Comparison of ENCODE assay signal across 8 mouse cellular contexts in the genomic region with DNA sequence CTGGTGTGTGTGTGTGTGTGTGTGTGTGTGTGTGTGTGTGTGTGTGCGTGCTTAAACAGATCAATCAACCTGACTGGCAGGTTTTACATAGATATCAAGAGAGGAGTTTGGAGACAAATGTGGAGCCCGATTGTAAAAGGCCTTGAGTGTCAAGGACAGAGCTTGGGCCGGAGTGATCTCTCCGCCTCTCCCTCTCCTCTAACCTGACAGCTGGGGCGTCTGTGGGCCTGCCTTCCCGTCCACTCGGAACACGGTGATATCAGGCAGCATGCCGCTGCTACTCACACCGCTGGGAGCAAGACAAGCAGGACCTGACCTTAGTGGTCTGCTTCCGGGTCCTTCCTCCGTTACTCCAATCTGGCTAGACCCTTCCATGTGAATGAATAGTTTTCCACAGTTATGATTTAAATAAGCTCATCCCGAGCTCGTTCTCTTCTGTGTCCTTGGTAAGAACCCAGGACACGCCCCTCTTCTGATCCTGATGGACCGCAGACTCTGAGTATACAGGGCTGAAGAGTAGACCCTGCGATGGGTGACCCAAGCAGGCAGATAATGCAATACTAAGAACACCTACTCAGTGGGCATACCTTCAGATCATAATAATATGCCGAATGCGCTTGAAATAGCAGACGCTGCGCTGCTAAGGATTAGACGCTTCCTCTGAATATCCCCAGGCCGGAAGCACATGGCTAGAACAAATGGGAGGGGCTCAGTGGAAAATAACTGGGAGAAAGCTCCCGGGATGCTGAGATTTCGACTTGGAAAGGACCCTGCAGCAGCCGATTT.
DNase-seq lines count a peak whose midpoint lies in the region; ATAC-seq lines count a peak whose summit lies in the region.

No protein-coding gene starts in this region.

- no peak; the same call in 1 of the 2 replicates for ATAC-seq in lung, embryonic 15.5 days (ENCODE audit: borderline replicate concordance, extremely low read depth, low FRiP score, low TSS enrichment)
- no peak for ATAC-seq in heart, embryonic 15.5 days (replicated peaks; ENCODE audit: insufficient number of reproducible peaks, insufficient read depth, low FRiP score, low read depth)
- ATAC-seq in midbrain, embryonic 11.5 days (ENCODE audit: low FRiP score) = 0 out of 2 replicates have a peak, but pooled peaks have one; percentile 24

- no peak overlapping the region for H3K4me3 ChIP-seq in lung, embryonic 15.5 days
- no peak overlapping the region for H3K4me3 ChIP-seq in heart, embryonic 15.5 days
- no peak overlapping the region for H3K4me3 ChIP-seq in midbrain, embryonic 11.5 days (ENCODE audit: low read depth, low read length)

- peak; percentile 70 to 77 for DNase-seq in adrenal gland, adult (ENCODE audit: inconsistent age in 2 of 2, low spot score in 1 of 2)
- no peak for DNase-seq in adrenal gland, postnatal 4 days (ENCODE audit: low spot score in 2 of 2)
- no peak for DNase-seq in lung, postnatal 14 days
- peak; percentile 53 for DNase-seq in midbrain, embryonic 11.5 days (ENCODE audit: low spot score, missing footprints)
- no peak for DNase-seq in spleen, adult 12 weeks (ENCODE audit: low spot score)
- DNase-seq in spleen, postnatal 14 days (ENCODE audit: low spot score in 2 of 2) = no peak

- H3K9ac ChIP-seq in lung, embryonic 15.5 days = no peak overlapping the region
- no peak overlapping the region for H3K9ac ChIP-seq in heart, embryonic 15.5 days
- no peak overlapping the region for H3K9ac ChIP-seq in midbrain, embryonic 11.5 days (ENCODE audit: low read length)

- no peaks in the 10 kb centered on the region for H3K27me3 ChIP-seq in lung, embryonic 15.5 days
- H3K27me3 ChIP-seq in heart, embryonic 15.5 days = no peaks in the 10 kb centered on the region
- H3K27me3 ChIP-seq in midbrain, embryonic 11.5 days (ENCODE audit: control insufficient read depth, insufficient read depth, low read length) = no peaks in the 10 kb centered on the region

- H3K9me3 ChIP-seq in lung, embryonic 15.5 days = no peaks in the 10 kb centered on the region
- no peaks in the 10 kb centered on the region for H3K9me3 ChIP-seq in heart, embryonic 15.5 days (replicated peaks)
- H3K9me3 ChIP-seq in midbrain, embryonic 11.5 days (ENCODE audit: control insufficient read depth, low read length) = no peaks in the 10 kb centered on the region

- H3K4me2 ChIP-seq in lung, embryonic 15.5 days = peak overlapping the region; percentile 30
- H3K4me2 ChIP-seq in heart, embryonic 15.5 days = peak overlapping the region; percentile 18
- H3K4me2 ChIP-seq in midbrain, embryonic 11.5 days = no peak overlapping the region

- 53% methylated on average over 26 of the region's 26 CpGs for WGBS in lung, embryonic 15.5 days
- 59% methylated on average over 26 of the region's 26 CpGs for WGBS in heart, embryonic 15.5 days
- WGBS in midbrain, embryonic 11.5 days = 78% methylated on average over 26 of the region's 26 CpGs

- peaks cover 18% of the 10 kb centered on the region for H3K4me1 ChIP-seq in lung, embryonic 15.5 days
- H3K4me1 ChIP-seq in heart, embryonic 15.5 days (replicated peaks) = 0 out of 2 replicates have a peak, but pooled peaks cover 4% of the 10 kb centered on the region
- 0 out of 2 replicates have a peak, but pooled peaks cover 2% of the 10 kb centered on the region for H3K4me1 ChIP-seq in midbrain, embryonic 11.5 days (ENCODE audit: control insufficient read depth, insufficient read depth, low read length)

- H3K36me3 ChIP-seq in lung, embryonic 15.5 days = no peaks in the 10 kb centered on the region
- H3K36me3 ChIP-seq in heart, embryonic 15.5 days = no peaks in the 10 kb centered on the region
- no peaks in the 10 kb centered on the region for H3K36me3 ChIP-seq in midbrain, embryonic 11.5 days (ENCODE audit: control insufficient read depth, insufficient read depth, low read length)

- no peak overlapping the region for H3K27ac ChIP-seq in lung, embryonic 15.5 days
- H3K27ac ChIP-seq in heart, embryonic 15.5 days = no peak overlapping the region
- no peak overlapping the region for H3K27ac ChIP-seq in midbrain, embryonic 11.5 days (ENCODE audit: low read depth, low read length)

Comparison
In these comparisons a context has a peak if more than half of its experiments do, and no peak if none do; other contexts are left out.
1. DNase-seq: peak in adrenal gland, adult (2 of 2) and midbrain, embryonic 11.5 days (single experiment); none in adrenal gland, postnatal 4 days (0 of 2), lung, postnatal 14 days (single experiment), spleen, adult 12 weeks (single experiment) and spleen, postnatal 14 days (0 of 2).